Mouse (Mus musculus) bone marrow macrophage, adult 2 months (primary cell): Measurements from ENCODE around the gene Cbx2.
A peak's percentile ranks its signal among the peaks of the same experiment; 100 is the strongest.

Experiments used
- CTCF ChIP-seq: IDR thresholded peaks from 2 replicates; pipeline ENCODE4 v1.5.1; 2012; ENCODE audit warnings: low read depth, mild to moderate bottlenecking, low read length, moderate library complexity
- POLR2A ChIP-seq: IDR thresholded peaks from 2 replicates; pipeline ENCODE4 v1.6.1; 2012; ENCODE audit warnings: mild to moderate bottlenecking, low read depth, low read length, borderline replicate concordance

- peak; percentile 51 for TF ChIP-seq CTCF
- TF ChIP-seq POLR2A: no peak
Observed at GRCm38 (mm10) chr11:119022068-119022894, 481 bp upstream of the Cbx2 start.
